Mouse (Mus musculus): ENCODE measurements around the gene Mvb12a. TPM values are rescaled to one million over a fixed set of nuclear protein-coding genes. Genes with fewer than 3 reads are reported as not detected.

Mvb12a gene
- polyA plus RNA-seq, 1 experiment from 2014 or later = 61.7 TPM

DNA sequence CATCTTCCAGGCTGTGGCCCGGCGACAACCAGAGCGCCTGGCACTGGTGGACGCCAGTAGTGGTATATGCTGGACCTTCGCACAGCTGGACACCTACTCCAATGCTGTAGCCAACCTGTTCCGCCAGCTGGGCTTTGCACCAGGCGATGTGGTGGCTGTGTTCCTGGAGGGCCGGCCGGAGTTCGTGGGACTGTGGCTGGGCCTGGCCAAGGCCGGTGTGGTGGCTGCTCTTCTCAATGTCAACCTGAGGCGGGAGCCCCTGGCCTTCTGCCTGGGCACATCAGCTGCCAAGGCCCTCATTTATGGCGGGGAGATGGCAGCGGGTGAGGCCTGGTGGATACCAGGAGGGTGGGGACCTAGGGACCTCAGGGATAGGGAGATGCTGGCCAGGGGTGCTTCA lies 36.8 kb downstream of the Mvb12a start:
- ATAC-seq = no peak
- TF ChIP-seq EP300 (IDR thresholded peaks at IDR 0.05; ENCODE audit: low read depth) = no peak
- no peak for TF ChIP-seq CTCF (IDR thresholded peaks at IDR 0.05; ENCODE audit: low read depth)
- DNase-seq = no peak
- H3K27me3 ChIP-seq (ENCODE audit: insufficient read depth, low read length) = no peaks in the 10 kb centered on the region
- H3K27ac ChIP-seq (ENCODE audit: low read depth) = no peak overlapping the region
- H3K4me1 ChIP-seq (ENCODE audit: insufficient read depth) = no peaks in the 10 kb centered on the region
- H3K4me3 ChIP-seq (ENCODE audit: low read depth, low read length) = no peak overlapping the region
- 0 out of 2 replicates have a peak, but pooled peaks cover 2% of the 10 kb centered on the region for H3K36me3 ChIP-seq (replicated peaks; ENCODE audit: insufficient read depth, low read length)
- no peaks in the 10 kb centered on the region for H3K9me3 ChIP-seq (ENCODE audit: low read length)
- 81% methylated on average over 13 of the region's 14 CpGs for WGBS (ENCODE audit: insufficient replicate concordance)
- no peak overlapping the region for H3K9ac ChIP-seq (replicated peaks)
- H3K4me2 ChIP-seq (ENCODE audit: low read depth, low read length) = no peak overlapping the region

DNA sequence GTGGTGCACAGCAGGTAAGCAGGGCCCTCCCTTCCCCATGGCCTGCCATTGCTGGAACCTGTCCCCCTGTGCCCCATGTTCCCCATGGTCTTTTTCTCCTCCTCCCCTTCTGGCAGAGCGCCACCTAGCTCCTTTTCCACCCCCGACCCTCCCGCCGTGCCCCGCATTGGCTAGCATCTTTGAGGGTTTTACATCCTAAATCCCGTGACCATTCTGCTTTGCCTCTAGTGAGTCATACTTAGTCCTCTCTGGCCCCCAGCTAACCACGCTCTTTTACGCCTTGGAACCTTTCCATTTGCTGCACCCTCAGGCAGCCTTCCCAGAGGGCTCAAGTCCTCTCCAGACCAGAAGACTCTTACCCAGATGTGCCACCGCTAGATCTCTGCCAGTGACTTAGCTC lies 37.5 kb downstream of the Mvb12a start:
- no peak overlapping the region for H3K9ac ChIP-seq (replicated peaks)
- 66% methylated on average over 8 of the region's 9 CpGs for WGBS (ENCODE audit: insufficient replicate concordance)
- no peak for TF ChIP-seq CTCF (IDR thresholded peaks at IDR 0.05; ENCODE audit: low read depth)
- TF ChIP-seq EP300 (IDR thresholded peaks at IDR 0.05; ENCODE audit: low read depth) = no peak
- H3K36me3 ChIP-seq (replicated peaks; ENCODE audit: insufficient read depth, low read length) = 0 out of 2 replicates have a peak, but pooled peaks cover 2% of the 10 kb centered on the region
- H3K27ac ChIP-seq (ENCODE audit: low read depth) = no peak overlapping the region
- H3K4me1 ChIP-seq (ENCODE audit: insufficient read depth) = no peaks in the 10 kb centered on the region
- ATAC-seq (no peak), DNase-seq (no peak)
- no peaks in the 10 kb centered on the region for H3K9me3 ChIP-seq (ENCODE audit: low read length)
- H3K4me2 ChIP-seq (ENCODE audit: low read depth, low read length) = no peak overlapping the region
- H3K27me3 ChIP-seq (ENCODE audit: insufficient read depth, low read length) = no peaks in the 10 kb centered on the region
- no peak overlapping the region for H3K4me3 ChIP-seq (ENCODE audit: low read depth, low read length)

DNA sequence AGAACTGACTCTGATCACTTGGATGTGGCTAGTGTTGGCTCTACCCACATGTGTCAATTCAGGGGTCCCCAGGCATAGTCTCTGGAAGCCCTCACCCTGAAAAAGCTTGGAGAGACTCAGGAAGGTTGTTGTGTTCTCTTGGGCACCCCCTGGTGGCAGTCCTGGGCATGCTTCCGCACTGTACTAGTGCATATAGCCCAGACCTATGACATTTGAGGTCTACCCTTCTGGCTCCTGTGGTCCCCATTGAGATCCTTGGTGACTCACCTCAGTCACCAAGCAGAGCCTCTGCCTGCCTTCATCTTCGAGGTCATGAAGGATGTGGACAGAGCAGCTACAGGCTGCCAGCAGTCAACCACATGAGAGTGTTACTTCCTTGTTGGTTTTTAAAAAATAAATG lies 44.2 kb downstream of the Mvb12a start:
- H3K27me3 ChIP-seq (ENCODE audit: insufficient read depth, low read length) = no peaks in the 10 kb centered on the region
- WGBS (ENCODE audit: insufficient replicate concordance) = 52% methylated on average over 2 of the region's 2 CpGs
- peak; percentile 72 for DNase-seq
- no peak for ATAC-seq
- H3K36me3 ChIP-seq (replicated peaks; ENCODE audit: insufficient read depth, low read length) = 0 out of 2 replicates have a peak, but pooled peaks cover 2% of the 10 kb centered on the region
- no peaks in the 10 kb centered on the region for H3K9me3 ChIP-seq (ENCODE audit: low read length)
- H3K4me3 ChIP-seq (ENCODE audit: low read depth, low read length) = no peak overlapping the region
- no peak overlapping the region for H3K9ac ChIP-seq (replicated peaks)
- peak; percentile 80 for TF ChIP-seq CTCF (IDR thresholded peaks at IDR 0.05; ENCODE audit: low read depth)
- no peak for TF ChIP-seq EP300 (IDR thresholded peaks at IDR 0.05; ENCODE audit: low read depth)
- H3K4me2 ChIP-seq (ENCODE audit: low read depth, low read length) = no peak overlapping the region
- peaks cover 13% of the 10 kb centered on the region for H3K4me1 ChIP-seq (ENCODE audit: insufficient read depth)
- no peak overlapping the region for H3K27ac ChIP-seq (ENCODE audit: low read depth)

DNA sequence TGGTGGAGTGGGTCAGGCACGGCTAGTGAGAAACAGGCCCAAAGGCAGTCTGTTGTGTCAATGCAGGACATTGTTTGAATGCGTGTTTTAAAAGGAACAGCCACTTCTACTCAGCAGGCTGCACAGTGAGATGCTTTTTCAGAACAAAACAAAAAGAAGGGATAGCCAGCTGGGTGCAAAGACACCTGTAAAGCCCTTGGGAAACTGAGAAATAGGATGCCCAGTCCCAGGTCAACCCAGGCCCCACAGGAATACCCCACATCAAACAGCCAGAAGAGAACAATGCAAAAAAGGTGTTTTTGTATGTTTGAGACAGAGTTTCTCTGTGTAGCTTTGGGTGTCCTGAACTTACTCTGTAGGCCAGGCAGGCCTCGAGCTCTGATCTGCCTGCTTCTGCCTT lies 46.0 kb downstream of the Mvb12a start:
- 72% methylated on average over 3 of the region's 3 CpGs for WGBS (ENCODE audit: insufficient replicate concordance)
- no peak overlapping the region for H3K9ac ChIP-seq (replicated peaks)
- ATAC-seq (no peak), DNase-seq (no peak)
- no peak for TF ChIP-seq CTCF (IDR thresholded peaks at IDR 0.05; ENCODE audit: low read depth)
- no peak for TF ChIP-seq EP300 (IDR thresholded peaks at IDR 0.05; ENCODE audit: low read depth)
- no peak overlapping the region for H3K4me3 ChIP-seq (ENCODE audit: low read depth, low read length)
- H3K9me3 ChIP-seq (ENCODE audit: low read length) = no peaks in the 10 kb centered on the region
- no peak overlapping the region for H3K4me2 ChIP-seq (ENCODE audit: low read depth, low read length)
- no peaks in the 10 kb centered on the region for H3K36me3 ChIP-seq (replicated peaks; ENCODE audit: insufficient read depth, low read length)
- no peak overlapping the region for H3K27ac ChIP-seq (ENCODE audit: low read depth)
- H3K27me3 ChIP-seq (ENCODE audit: insufficient read depth, low read length) = no peaks in the 10 kb centered on the region
- H3K4me1 ChIP-seq (ENCODE audit: insufficient read depth) = peaks cover 26% of the 10 kb centered on the region

DNA sequence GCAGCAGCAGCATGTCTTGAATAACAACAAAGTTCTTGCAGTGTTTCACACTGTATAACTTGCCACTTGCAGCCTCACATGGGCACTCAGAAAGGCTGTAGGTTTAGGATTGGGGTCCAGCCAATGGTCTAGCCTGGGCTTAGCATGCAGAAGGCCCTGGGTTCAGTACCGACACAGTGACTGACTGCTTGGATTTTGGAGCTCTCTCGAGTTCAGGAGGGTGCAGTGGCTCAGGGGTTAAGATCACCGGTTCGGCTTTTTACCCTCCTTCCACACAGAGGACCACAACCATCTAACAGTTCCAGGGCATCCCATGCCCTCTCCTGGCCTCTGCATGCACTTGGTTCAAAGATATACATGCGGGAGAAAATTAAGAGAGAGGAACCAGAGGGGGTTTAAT lies 48.3 kb downstream of the Mvb12a start:
- H3K27me3 ChIP-seq (ENCODE audit: insufficient read depth, low read length) = no peaks in the 10 kb centered on the region
- peak overlapping the region; percentile 86 for H3K4me2 ChIP-seq (ENCODE audit: low read depth, low read length)
- no peak for ATAC-seq
- TF ChIP-seq CTCF (IDR thresholded peaks at IDR 0.05; ENCODE audit: low read depth) = no peak
- no peak for TF ChIP-seq EP300 (IDR thresholded peaks at IDR 0.05; ENCODE audit: low read depth)
- peak overlapping the region; percentile 78 for H3K4me3 ChIP-seq (ENCODE audit: low read depth, low read length)
- no peaks in the 10 kb centered on the region for H3K9me3 ChIP-seq (ENCODE audit: low read length)
- WGBS (ENCODE audit: insufficient replicate concordance) = 22% methylated on average over 5 of the region's 5 CpGs
- DNase-seq = no peak
- peak overlapping the region; percentile 98 for H3K27ac ChIP-seq (ENCODE audit: low read depth)
- peaks cover 6% of the 10 kb centered on the region; the same call in 1 of the 2 replicates for H3K36me3 ChIP-seq (replicated peaks; ENCODE audit: insufficient read depth, low read length)
- H3K9ac ChIP-seq (replicated peaks) = peak overlapping the region; percentile 79
- H3K4me1 ChIP-seq (ENCODE audit: insufficient read depth) = peaks cover 37% of the 10 kb centered on the region

DNA sequence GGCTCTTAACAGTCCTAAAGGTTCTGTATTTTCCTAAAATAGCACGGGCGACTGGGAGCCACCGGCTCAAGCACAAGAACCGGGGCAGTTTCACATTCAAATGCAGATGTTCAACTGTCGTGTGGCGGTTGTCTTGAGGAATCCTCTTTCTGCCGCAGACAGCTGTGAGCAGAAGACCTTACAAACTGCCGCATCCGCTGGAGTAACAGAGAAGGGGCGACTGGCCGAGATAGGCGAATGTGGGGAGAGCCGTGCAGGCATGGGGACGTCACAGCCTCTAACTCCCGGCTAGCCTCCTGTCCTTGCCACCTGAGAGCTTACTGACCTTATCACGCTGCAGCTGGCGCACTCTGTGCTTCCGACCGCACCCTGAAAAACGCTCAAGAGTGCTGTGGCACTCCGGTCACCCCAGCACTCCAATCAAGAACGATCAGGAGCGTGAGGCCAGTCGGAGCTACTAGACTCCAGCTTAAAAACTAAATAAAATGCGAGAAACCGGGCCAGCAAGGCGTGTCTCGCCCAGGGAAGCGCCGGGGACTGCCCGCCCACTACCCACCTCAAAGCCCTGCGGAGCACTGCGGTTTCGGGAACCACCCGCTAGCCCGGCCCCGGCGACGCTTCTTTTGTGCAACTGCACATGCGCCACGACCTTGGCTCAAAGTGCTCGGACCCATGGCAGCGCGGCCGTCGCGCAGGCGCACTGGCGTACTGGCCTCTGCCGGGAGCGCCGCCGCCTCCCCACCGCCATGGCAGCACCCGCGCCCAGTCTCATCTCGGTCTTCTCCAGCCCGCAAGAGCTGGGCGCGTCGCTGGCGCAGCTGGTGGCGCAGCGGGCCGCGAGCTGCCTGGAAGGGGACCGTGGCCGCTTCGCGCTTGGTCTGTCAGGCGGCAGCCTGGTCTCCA lies 49.0 kb downstream of the Mvb12a start, which contains the start of gene Pgls:
TSS of gene Pgls (plus strand) at position 706 of the 903 bp plus-strand sequence.
- peak within 1 kb of the TSS; percentile 78 for H3K4me3 ChIP-seq (ENCODE audit: low read depth, low read length)
- H3K36me3 ChIP-seq (replicated peaks; ENCODE audit: insufficient read depth, low read length) = peaks cover 6% of the 10 kb centered on the region; the same call in 1 of the 2 replicates
- peaks cover 40% of the 10 kb centered on the region for H3K4me1 ChIP-seq (ENCODE audit: insufficient read depth)
- H3K27ac ChIP-seq (ENCODE audit: low read depth) = peak within 1 kb of the TSS; percentile 98
- ATAC-seq (peak; percentile 84), DNase-seq (peak; percentile 94)
- peak within 1 kb of the TSS; percentile 79 for H3K9ac ChIP-seq (replicated peaks)
- peak within 1 kb of the TSS; percentile 86 for H3K4me2 ChIP-seq (ENCODE audit: low read depth, low read length)
- TF ChIP-seq EP300 (IDR thresholded peaks at IDR 0.05; ENCODE audit: low read depth) (peak; percentile 22; the same call in 1 of the 2 replicates), CTCF (IDR thresholded peaks at IDR 0.05; ENCODE audit: low read depth) (no peak)
- no peaks in the 10 kb centered on the region for H3K27me3 ChIP-seq (ENCODE audit: insufficient read depth, low read length)
- 0% methylated on average over 68 of the region's 71 CpGs for WGBS (ENCODE audit: insufficient replicate concordance)
- H3K9me3 ChIP-seq (ENCODE audit: low read length) = no peaks in the 10 kb centered on the region

Measured in liver, postnatal 0 days (tissue).